Mouse (Mus musculus) ovary, postnatal 36 days (tissue): ENCODE results near the gene Ifnlr1.

Source experiments
- DNase-seq: peaks from one replicate; pipeline ENCODE4 v3.0.0; 2022; ENCODE audit warnings: low spot score, mixed read lengths

Ifnlr1 gene

GRCm38 (mm10) chr4:135743520-135743919 is 57.4 kb downstream of the Ifnlr1 start:
- no peak for DNase-seq

GRCm38 (mm10) chr4:135744726-135745448 is 58.8 kb downstream of the Ifnlr1 start:
- no peak for DNase-seq

GRCm38 (mm10) chr4:135745613-135746012 is 59.5 kb downstream of the Ifnlr1 start:
- DNase-seq = no peak

GRCm38 (mm10) chr4:135750896-135751295 is 64.8 kb downstream of the Ifnlr1 start:
- DNase-seq = no peak

GRCm38 (mm10) chr4:135752106-135752778 is 66.2 kb downstream of the Ifnlr1 start:
- DNase-seq = no peak

- DNase-seq = no peak
Measured at GRCm38 (mm10) chr4:135752779-135753164, 66.7 kb downstream of the Ifnlr1 start.
